Mouse (Mus musculus): ENCODE measurements around the gene Psmd14.

Psmd14 gene

DNA sequence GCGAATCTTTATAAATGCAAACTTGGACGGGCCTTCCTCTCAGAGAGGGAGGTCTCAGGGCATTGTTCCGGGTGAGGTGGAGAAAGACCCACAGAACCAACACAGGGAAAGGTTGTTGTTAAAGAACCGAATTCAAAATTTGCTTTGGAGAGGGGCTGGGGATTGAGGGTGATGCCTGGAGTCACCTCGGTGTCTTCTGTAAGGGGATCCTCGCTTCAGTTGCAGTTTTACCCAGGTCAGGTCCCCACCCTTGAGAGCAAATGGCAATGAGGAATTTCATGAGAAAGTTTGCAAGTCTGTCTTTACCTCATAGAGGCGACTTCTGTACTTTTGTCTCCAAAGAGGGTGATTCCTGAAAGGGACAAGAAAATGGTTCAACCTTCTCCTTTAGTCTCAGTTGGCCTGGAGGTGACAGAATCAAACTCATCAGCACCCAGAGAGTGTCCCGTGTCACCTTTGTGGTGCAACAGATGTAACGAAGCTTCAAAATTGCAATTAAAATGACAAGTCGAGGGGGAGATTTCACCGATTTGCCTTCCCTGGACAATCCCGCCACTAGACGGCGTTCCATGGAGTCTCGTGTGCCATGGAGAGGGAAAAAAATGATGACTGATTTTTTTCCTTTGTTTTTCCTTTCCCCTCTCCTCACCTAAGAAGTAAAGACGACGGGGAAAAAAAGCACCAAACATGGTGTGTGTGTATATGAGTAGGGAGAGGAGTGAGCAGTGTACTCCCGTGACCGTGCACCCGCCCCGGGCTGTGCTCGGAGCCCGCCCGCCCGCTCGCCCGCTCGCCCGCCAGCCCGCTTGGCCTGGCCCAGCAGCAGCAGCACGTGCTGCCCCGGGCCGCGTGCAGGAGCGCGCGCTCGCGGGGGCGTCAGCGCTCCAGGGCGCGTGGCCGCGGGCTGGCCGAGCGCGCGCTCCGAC, 103.3 kb downstream of the Psmd14 start:
- DNase-seq = peak; percentile 30

DNA sequence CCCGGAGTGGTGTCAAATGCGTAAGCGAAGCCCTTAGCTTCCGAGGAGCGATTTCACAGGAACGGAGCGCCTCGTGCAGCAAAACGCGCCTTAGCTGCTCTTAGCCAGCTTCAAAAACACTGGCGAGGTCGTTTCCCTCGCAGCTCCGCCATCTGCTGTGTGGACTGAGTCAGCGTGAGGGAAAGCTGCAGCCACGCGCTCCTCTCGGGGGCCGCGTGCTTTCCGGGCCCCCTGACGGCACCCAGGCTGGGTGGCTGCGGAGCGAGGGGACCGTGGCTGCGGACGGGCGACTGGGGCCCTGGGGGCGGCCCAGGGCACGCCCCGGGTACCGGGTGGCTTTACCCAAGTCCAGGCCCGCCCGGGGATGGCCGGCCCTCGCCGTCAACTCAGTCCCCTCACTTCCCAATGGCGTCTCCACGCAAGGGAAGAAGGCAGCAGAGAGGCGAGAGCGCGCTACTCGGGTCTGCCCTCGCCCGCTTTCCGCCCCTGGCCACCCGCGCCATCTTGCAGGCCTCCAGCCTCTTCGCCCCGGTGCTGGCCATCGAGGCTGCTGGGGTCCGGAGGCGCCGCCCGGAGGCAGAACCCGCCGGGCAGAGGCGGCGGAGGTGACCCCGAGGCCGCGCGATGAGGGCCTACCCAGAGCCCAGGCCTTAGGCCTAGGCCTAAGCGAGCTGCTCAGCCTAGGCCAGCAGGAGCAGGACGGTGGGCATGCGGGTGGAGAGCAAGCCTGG, 104.3 kb downstream of the Psmd14 start:
- peak; percentile 26 for DNase-seq

DNA sequence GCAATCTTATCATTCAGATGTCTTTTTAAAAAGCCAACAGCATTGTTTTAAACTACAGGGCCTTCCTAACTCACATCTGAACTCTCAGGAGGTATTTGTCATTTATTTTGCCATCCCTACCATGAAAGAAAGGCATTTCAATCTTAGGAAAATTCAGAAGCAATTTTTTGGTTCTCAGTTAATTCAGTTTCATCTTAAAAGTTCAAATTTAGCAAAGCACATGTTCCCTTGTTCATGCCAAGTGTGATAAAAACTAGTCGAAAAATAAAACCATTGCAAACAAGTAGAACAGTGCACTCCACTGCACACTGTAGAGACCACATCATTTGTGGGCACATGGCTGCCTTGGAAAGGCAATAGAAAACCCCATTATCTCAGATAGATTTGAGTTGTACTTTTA, 106.7 kb downstream of the Psmd14 start:
- no peak for DNase-seq

DNA sequence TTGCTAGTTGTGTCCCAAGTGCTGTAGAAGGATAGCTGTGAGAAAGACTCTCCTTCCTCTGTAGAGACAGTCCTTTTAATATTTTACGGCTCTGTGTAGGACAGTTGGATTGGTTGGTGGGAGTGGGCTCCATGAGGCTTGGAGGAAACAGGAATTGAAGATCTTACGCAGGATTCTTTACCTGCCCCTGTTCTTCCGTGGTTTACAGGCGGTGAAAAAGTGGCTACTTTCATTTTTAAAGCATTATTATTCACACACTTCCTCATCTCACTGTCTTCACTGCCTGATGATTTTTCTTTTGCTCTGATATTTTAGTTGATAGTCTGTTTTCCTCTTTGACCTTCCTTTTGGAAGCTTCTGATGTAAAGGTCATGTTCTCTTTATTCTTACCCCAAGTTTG, 108.7 kb downstream of the Psmd14 start:
- no peak for DNase-seq

DNA sequence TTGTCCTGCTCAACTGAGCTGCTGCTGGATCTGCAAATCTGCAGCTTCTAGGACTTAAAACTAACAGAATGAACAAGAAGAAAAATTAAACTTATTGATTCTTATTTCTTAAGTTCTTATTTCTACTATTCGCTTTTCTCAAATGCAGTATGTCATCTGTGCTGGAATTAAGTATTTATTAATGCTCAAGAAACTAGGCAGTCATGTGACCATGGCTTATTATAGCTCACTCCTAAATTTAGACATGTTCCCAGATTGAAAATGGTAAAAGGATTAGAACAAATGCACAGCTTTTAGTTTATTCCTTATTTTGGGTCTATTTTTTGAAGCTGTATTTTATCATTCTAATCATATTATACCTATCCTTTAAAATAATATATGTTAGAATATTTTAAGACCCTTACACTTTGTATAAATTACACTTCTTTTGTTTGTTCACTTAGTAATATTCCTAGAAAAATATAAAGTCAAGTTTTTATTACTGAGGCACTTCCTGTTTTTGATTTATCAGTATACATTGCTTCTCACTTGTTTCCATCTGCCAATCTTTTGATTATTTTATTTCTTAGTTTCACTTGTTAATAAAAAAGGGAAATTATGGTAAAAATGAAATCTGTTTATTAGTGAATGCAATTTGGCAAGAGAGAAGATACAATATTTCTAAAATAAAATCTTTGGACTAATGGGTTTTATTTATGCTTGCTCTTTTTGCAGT, 112.1 kb downstream of the Psmd14 start:
- no peak for DNase-seq

DNA sequence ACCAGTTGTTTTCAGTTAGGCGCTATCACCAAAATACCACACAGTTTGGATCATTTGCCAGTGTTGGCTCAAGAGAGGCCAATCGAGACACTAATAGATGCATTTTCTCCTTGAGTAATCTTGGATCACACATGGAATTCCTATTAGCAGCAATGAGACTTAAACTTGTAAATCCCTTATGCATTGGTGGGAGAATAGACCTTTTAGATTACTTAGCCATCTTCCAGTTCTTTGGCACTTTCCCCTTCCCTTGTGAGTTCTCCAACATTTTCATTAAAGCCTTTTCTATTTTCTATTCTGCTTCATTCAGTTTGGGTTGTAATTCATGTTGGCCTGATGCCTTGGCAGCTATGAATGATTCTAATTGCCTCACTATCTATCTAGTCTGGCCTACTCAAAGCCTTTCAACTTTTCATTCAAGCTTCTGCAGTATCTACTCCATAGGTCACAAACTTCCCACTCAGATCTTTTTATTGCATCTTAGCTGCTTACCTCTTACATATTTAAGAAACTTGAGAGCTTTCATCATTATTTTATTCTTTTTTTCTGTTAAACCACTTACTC, 125.8 kb downstream of the Psmd14 start:
- DNase-seq = no peak

Measured in thymus, postnatal 4 days (tissue).